Mouse (Mus musculus): Measurements from ENCODE around the gene Fsd1.

DNA sequence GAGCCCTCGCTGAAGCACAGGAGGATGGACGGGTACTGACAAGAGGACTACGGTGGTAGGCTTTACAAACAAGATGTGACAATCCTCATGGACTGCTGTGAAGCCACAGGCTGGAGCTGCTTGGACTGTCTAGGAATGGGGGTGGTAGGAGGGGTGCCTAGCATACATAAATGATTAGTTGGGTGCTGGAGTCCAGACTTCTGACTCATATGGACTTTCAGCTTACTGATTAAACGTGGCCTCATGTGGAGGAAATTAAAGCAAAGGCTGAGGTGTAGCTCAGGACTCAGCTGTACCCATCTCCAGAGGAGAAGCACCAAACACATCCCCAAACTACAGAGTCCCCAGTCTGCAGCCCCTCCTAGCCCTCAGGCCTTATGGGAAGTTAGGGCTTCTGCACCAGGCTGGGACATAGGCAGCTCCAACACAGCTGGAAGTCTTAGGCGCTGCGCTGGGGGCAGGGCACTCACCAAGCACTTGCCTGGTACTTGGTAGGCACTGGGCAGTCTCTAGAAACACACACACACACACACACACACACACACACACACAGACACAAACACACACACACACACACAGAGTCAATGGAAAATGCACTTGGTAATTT lies 45.9 kb downstream of the Fsd1 start:
- TF ChIP-seq CTCF (IDR thresholded peaks at IDR 0.05; ENCODE audit: control insufficient read depth, insufficient read depth, insufficient read length) (no peak), USF1 (IDR thresholded peaks at IDR 0.05; ENCODE audit: low read depth) (no peak), MYOD1 (IDR thresholded peaks at IDR 0.05; ENCODE audit: control insufficient read depth, insufficient read length, low read depth) (no peak)

Data from C2C12 (cell line).